Mouse (Mus musculus): ENCODE data around the gene Iqschfp. TPM values are rescaled to one million over a fixed set of nuclear protein-coding genes. Genes with fewer than 3 reads are reported as not detected.

The Iqschfp gene
- polyA plus RNA-seq, 1 experiment = not detected

DNA sequence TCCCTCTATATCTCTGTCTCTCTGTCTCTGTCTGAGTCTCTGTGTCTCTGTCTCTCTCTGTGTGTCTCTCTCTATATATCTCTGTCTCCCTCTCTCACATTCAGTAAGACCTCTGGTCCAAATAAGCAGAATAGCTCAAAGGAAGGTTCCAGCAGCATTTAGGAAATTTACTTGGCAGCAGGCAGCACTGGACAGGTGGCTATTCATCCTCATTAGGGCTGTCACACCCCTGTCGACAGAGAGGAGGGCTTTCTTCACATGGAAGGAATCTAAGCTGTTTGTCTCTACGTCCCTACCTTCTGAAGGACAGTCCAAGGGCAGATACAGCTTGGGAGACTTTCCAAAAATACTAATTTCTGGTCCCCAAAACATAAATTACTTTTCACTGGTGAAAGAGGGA is 440.5 kb downstream of the Iqschfp start:
- DNase-seq = no peak
- Histone ChIP-seq H3K4me1 (replicated peaks; ENCODE audit: control insufficient read depth, insufficient read depth, low read length) (no peaks in the 10 kb centered on the region), H3K36me3 (ENCODE audit: control insufficient read depth, insufficient read depth, low read length) (no peaks in the 10 kb centered on the region), H3K27me3 (ENCODE audit: control insufficient read depth, insufficient read depth, low read length) (no peaks in the 10 kb centered on the region), H3K4me3 (ENCODE audit: control insufficient read depth, insufficient read depth, low read length) (no peak overlapping the region), H3K27ac (ENCODE audit: control insufficient read depth, insufficient read depth, low read length) (no peak overlapping the region)
- TF ChIP-seq POLR2A (IDR thresholded peaks at IDR 0.05; ENCODE audit: control insufficient read depth, extremely low read depth, insufficient read depth, low read length, poor library complexity) = no peak
- TF ChIP-seq CTCF (IDR thresholded peaks at IDR 0.05; ENCODE audit: borderline replicate concordance, control insufficient read depth, extremely low read depth, insufficient read depth, low read length, poor library complexity) = no peak
- 51% methylated on average over 2 of the region's 2 CpGs for WGBS

DNA sequence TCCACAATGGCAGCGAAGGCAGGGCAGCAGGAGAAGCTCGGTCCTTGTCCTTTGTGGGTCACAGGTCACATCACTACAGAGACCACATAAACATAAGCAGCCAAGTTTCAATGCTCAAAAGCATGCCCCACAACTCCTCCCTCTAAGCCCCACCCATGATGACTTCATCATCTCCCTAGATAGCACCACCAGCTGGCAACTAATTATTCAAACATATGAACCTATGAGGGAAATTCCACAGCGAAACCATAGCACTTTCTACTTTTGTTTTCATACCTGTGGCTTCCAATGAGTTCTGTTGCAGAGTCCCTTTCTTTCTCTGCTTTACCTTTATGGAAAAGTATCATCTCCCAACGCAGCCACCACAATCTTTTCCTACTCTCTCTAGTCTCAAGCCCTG is 443.5 kb downstream of the Iqschfp start:
- Histone ChIP-seq H3K4me3 (ENCODE audit: control insufficient read depth, insufficient read depth, low read length) (no peak overlapping the region), H3K4me1 (replicated peaks; ENCODE audit: control insufficient read depth, insufficient read depth, low read length) (no peaks in the 10 kb centered on the region), H3K27me3 (ENCODE audit: control insufficient read depth, insufficient read depth, low read length) (no peaks in the 10 kb centered on the region), H3K36me3 (ENCODE audit: control insufficient read depth, insufficient read depth, low read length) (no peaks in the 10 kb centered on the region), H3K27ac (ENCODE audit: control insufficient read depth, insufficient read depth, low read length) (no peak overlapping the region)
- no peak for DNase-seq
- WGBS = 95% methylated on average over 4 of the region's 4 CpGs
- TF ChIP-seq POLR2A (IDR thresholded peaks at IDR 0.05; ENCODE audit: control insufficient read depth, extremely low read depth, insufficient read depth, low read length, poor library complexity) (no peak), CTCF (IDR thresholded peaks at IDR 0.05; ENCODE audit: borderline replicate concordance, control insufficient read depth, extremely low read depth, insufficient read depth, low read length, poor library complexity) (no peak)

DNA sequence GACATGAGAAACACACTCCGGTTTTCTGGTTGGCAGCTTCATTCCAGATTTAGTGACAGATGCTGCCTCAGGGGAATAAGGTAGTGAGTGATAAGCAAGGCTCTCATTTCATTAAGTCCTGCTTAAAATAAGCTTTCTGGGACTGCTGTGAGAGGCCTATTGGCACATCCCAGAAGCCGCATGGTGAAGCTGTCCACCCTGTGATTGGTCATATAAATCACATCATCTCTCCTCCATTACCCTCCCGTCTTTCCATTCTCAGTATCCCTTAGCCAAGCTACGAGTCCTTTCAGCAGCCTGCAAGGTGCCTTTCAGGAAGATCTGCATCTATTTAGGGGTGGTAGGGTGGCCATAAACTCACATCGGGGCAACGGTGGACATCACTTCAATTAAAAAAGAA is 458.6 kb downstream of the Iqschfp start:
- DNase-seq = no peak
- TF ChIP-seq CTCF (IDR thresholded peaks at IDR 0.05; ENCODE audit: borderline replicate concordance, control insufficient read depth, extremely low read depth, insufficient read depth, low read length, poor library complexity) = no peak
- no peak for TF ChIP-seq POLR2A (IDR thresholded peaks at IDR 0.05; ENCODE audit: control insufficient read depth, extremely low read depth, insufficient read depth, low read length, poor library complexity)
- Histone ChIP-seq H3K27me3 (ENCODE audit: control insufficient read depth, insufficient read depth, low read length) (no peaks in the 10 kb centered on the region), H3K4me3 (ENCODE audit: control insufficient read depth, insufficient read depth, low read length) (no peak overlapping the region), H3K4me1 (replicated peaks; ENCODE audit: control insufficient read depth, insufficient read depth, low read length) (no peaks in the 10 kb centered on the region), H3K27ac (ENCODE audit: control insufficient read depth, insufficient read depth, low read length) (no peak overlapping the region), H3K36me3 (ENCODE audit: control insufficient read depth, insufficient read depth, low read length) (no peaks in the 10 kb centered on the region)
- WGBS = 93% methylated on average over 6 of the region's 6 CpGs

DNA sequence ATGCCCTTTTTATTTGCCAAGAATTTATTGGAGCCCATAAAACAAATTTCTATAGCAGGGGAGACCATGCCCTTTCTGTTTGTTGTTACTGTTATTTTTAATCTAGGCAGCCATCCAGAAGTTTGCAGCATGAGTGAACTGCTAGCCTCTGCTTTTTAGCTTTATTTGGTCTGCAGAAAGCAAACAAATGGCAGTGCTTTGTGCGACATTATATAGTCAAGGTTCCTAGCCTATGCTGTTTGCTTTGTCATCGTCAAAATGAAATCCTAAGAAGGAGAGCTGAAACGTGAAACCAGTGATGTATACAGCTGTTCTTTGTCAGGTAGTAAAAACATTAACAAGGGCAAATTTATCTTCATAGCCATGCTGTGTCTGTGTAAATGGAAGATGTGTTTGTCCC is 459.4 kb downstream of the Iqschfp start:
- 71% methylated on average over 3 of the region's 3 CpGs for WGBS
- no peaks in the 10 kb centered on the region for H3K4me1 ChIP-seq (replicated peaks; ENCODE audit: control insufficient read depth, insufficient read depth, low read length)
- TF ChIP-seq CTCF (IDR thresholded peaks at IDR 0.05; ENCODE audit: borderline replicate concordance, control insufficient read depth, extremely low read depth, insufficient read depth, low read length, poor library complexity) = no peak
- TF ChIP-seq POLR2A (IDR thresholded peaks at IDR 0.05; ENCODE audit: control insufficient read depth, extremely low read depth, insufficient read depth, low read length, poor library complexity) = no peak
- no peaks in the 10 kb centered on the region for H3K27me3 ChIP-seq (ENCODE audit: control insufficient read depth, insufficient read depth, low read length)
- no peak for DNase-seq
- no peak overlapping the region for H3K27ac ChIP-seq (ENCODE audit: control insufficient read depth, insufficient read depth, low read length)
- no peak overlapping the region for H3K4me3 ChIP-seq (ENCODE audit: control insufficient read depth, insufficient read depth, low read length)
- H3K36me3 ChIP-seq (ENCODE audit: control insufficient read depth, insufficient read depth, low read length) = no peaks in the 10 kb centered on the region

DNA sequence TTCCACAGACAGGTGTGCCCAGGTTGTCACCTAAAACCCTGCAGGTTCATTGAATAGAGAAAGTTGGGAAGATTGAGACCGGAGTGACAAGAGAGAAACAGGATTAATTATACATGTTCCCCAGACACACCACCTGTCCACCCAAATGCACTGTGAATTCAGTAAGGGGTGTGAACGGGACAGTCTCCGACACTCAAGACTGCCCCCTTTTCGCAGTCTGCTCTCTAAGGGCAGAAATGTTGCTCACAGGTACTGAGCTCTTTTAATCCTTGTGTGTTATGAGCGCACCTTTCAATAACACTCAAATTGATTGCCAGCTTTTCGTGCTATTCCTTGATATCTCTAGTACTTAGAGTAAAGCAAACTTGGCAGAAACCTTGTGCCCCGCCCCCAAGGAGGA is 460.9 kb downstream of the Iqschfp start:
- DNase-seq = no peak
- WGBS = 92% methylated on average over 7 of the region's 7 CpGs
- Histone ChIP-seq H3K36me3 (ENCODE audit: control insufficient read depth, insufficient read depth, low read length) (no peaks in the 10 kb centered on the region), H3K4me3 (ENCODE audit: control insufficient read depth, insufficient read depth, low read length) (no peak overlapping the region), H3K27me3 (ENCODE audit: control insufficient read depth, insufficient read depth, low read length) (no peaks in the 10 kb centered on the region), H3K4me1 (replicated peaks; ENCODE audit: control insufficient read depth, insufficient read depth, low read length) (no peaks in the 10 kb centered on the region), H3K27ac (ENCODE audit: control insufficient read depth, insufficient read depth, low read length) (no peak overlapping the region)
- TF ChIP-seq CTCF (IDR thresholded peaks at IDR 0.05; ENCODE audit: borderline replicate concordance, control insufficient read depth, extremely low read depth, insufficient read depth, low read length, poor library complexity) (no peak), POLR2A (IDR thresholded peaks at IDR 0.05; ENCODE audit: control insufficient read depth, extremely low read depth, insufficient read depth, low read length, poor library complexity) (no peak)

DNA sequence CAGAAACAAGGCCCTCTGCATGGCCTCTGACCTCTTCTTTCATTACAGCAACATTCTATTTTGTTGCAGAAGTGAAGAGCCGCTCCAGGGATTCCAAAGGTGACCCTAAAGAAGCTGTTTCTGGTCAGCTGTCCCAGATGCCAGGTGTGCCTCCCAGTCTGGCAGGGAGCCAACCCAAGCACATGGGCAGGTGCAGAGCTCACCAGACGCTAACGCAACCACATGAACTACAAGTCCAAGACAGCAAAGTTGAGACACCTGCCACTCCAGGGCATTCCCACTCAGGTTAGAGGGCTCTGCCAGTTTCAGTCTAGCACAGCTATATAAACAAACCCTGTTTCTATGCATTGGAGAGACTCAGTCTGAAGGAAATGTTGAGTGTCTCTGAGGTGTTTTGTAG is 461.5 kb downstream of the Iqschfp start:
- Histone ChIP-seq H3K27ac (ENCODE audit: control insufficient read depth, insufficient read depth, low read length) (no peak overlapping the region), H3K4me3 (ENCODE audit: control insufficient read depth, insufficient read depth, low read length) (no peak overlapping the region), H3K36me3 (ENCODE audit: control insufficient read depth, insufficient read depth, low read length) (no peaks in the 10 kb centered on the region), H3K4me1 (replicated peaks; ENCODE audit: control insufficient read depth, insufficient read depth, low read length) (no peaks in the 10 kb centered on the region), H3K27me3 (ENCODE audit: control insufficient read depth, insufficient read depth, low read length) (no peaks in the 10 kb centered on the region)
- WGBS = 89% methylated on average over 3 of the region's 3 CpGs
- TF ChIP-seq CTCF (IDR thresholded peaks at IDR 0.05; ENCODE audit: borderline replicate concordance, control insufficient read depth, extremely low read depth, insufficient read depth, low read length, poor library complexity) = no peak
- TF ChIP-seq POLR2A (IDR thresholded peaks at IDR 0.05; ENCODE audit: control insufficient read depth, extremely low read depth, insufficient read depth, low read length, poor library complexity) = no peak
- DNase-seq = no peak

- no peaks in the 10 kb centered on the region for H3K27me3 ChIP-seq (ENCODE audit: control insufficient read depth, insufficient read depth, low read length)
- TF ChIP-seq POLR2A (IDR thresholded peaks at IDR 0.05; ENCODE audit: control insufficient read depth, extremely low read depth, insufficient read depth, low read length, poor library complexity) (no peak), CTCF (IDR thresholded peaks at IDR 0.05; ENCODE audit: borderline replicate concordance, control insufficient read depth, extremely low read depth, insufficient read depth, low read length, poor library complexity) (no peak)
- no peaks in the 10 kb centered on the region for H3K4me1 ChIP-seq (replicated peaks; ENCODE audit: control insufficient read depth, insufficient read depth, low read length)
- 95% methylated on average over 2 of the region's 2 CpGs for WGBS
- H3K36me3 ChIP-seq (ENCODE audit: control insufficient read depth, insufficient read depth, low read length) = no peaks in the 10 kb centered on the region
- no peak overlapping the region for H3K27ac ChIP-seq (ENCODE audit: control insufficient read depth, insufficient read depth, low read length)
- no peak for DNase-seq
- no peak overlapping the region for H3K4me3 ChIP-seq (ENCODE audit: control insufficient read depth, insufficient read depth, low read length)
Observed at GRCm38 (mm10) chr3:68356516-68356915, 464.5 kb downstream of the Iqschfp start.

Measured in thymus, adult 2 months (tissue).